Mouse (Mus musculus) forebrain, embryonic 10.5 days (tissue): ENCODE results near the gene Brca2. TPM values are rescaled to one million over a fixed set of nuclear protein-coding genes. Genes with fewer than 3 reads are reported as not detected.

Experiments
- DNase-seq: peaks from one replicate; pipeline ENCODE4 v3.0.0-alpha.2; 2017; ENCODE audit warnings: low spot score; ENCODE audit errors: extremely low spot score
- H3K27ac ChIP-seq: fragments of 300-500 bp; sonication (generic); 2 replicates; pipeline ENCODE4 v1.5.1; 2016; ENCODE audit warnings: mild to moderate bottlenecking
- H3K27me3 ChIP-seq: fragments of 300-500 bp; sonication (generic); 2 replicates; pipeline ENCODE4 v1.6.1; 2016; ENCODE audit warnings: mild to moderate bottlenecking; ENCODE audit not compliant: poor library complexity, severe bottlenecking
- H3K36me3 ChIP-seq: fragments of 300-500 bp; sonication (generic); replicated peaks from 2 replicates; pipeline ENCODE4 v1.6.1; 2016; ENCODE audit warnings: mild to moderate bottlenecking, moderate library complexity
- H3K4me1 ChIP-seq: fragments of 300-500 bp; sonication (generic); 2 replicates; pipeline ENCODE4 v1.6.1; 2016
- H3K4me3 ChIP-seq: fragments of 300-500 bp; sonication (generic); 2 replicates; pipeline ENCODE4 v1.5.1; 2016; ENCODE audit warnings: mild to moderate bottlenecking, moderate library complexity
- H3K9me3 ChIP-seq: fragments of 300-500 bp; sonication (generic); 2 replicates; pipeline ENCODE4 v1.6.1; 2016; ENCODE audit warnings: mild to moderate bottlenecking, moderate library complexity
- WGBS: fragments of 180-500 bp; shearing (Covaris S2); methylation state at CpG from one replicate; pipeline ENCODE4 v1.1.7; 2016; 5-methylcytosine and 5-hydroxymethylcytosine counted together
- polyA plus RNA-seq: library from polyadenylated mRNA; unstranded; fragments of >200 nt; fragmentation: Nextera tagmentation; extraction: Ambion mirVana; gene quantifications from 2 replicates; pipeline ENCODE4 v1.2.1, GENCODE M21; 2016

Brca2 gene
- polyA plus RNA-seq, 1 experiment from 2014 or later = 44.0 TPM

DNA sequence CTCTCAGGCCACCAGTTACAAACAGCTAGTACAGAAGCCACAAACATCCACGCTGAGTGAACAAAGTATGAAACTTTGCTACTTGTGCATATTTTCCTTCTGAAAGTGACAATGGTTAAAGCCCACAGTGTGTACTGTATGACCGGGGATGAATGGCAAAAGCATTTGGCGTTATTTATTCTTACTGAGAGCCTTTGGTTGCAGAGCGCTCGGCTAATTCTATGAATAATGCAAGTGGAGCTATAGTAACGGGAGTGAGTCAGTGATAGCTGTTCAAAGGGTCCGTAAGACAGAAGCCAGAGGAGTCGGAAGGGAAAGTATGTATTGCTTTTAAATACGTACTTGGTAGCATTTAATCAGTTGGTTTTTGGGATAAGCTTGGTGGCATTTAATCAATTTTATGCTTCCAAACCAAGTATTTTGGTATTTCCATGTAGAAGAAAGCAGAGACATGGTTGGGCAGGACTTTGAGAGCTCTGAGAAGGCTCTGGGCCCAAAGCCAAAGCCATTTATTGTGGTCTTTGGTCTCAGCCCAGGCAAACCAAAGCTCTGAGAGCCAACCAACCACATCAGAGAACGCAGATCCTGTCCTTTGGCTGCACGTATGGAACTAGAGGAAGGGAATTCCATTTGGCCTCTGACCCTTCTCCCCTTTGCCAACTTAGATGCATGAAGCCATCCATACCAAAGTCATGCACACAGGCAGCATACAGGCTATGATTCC lies 48.2 kb downstream of the Brca2 start:
- Histone ChIP-seq H3K4me3 (no peak overlapping the region), H3K36me3 (peaks cover 76% of the 10 kb centered on the region), H3K27ac (no peak overlapping the region), H3K9me3 (no peaks in the 10 kb centered on the region), H3K4me1 (no peaks in the 10 kb centered on the region), H3K27me3 (no peaks in the 10 kb centered on the region)
- no peak for DNase-seq
- 96% methylated on average over 11 of the region's 11 CpGs for WGBS

DNA sequence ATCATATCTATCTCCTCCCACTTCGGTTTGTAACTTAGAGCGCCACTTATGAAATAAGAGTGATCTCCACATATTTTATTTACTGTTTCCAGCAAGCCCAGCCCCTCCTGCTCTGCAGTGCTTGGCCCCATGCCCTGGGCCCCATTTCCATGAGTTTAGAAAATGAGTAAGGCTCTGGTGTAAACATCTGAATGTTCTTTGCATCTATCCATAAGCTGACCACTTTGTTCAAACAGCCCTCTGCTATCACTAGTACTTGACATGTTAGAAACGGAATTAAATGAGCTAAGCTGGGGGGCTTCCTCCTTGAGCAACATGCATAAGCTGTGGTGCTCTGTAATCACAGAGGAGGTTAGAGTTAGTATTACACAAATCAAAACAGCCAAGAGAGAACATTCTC lies 52.0 kb downstream of the Brca2 start:
- no peaks in the 10 kb centered on the region for H3K27me3 ChIP-seq
- no peaks in the 10 kb centered on the region for H3K9me3 ChIP-seq
- peaks cover 40% of the 10 kb centered on the region for H3K36me3 ChIP-seq
- DNase-seq = no peak
- H3K4me1 ChIP-seq = no peaks in the 10 kb centered on the region
- no peak overlapping the region for H3K27ac ChIP-seq
- 97% methylated on average over 3 of the region's 3 CpGs for WGBS
- no peak overlapping the region for H3K4me3 ChIP-seq

DNA sequence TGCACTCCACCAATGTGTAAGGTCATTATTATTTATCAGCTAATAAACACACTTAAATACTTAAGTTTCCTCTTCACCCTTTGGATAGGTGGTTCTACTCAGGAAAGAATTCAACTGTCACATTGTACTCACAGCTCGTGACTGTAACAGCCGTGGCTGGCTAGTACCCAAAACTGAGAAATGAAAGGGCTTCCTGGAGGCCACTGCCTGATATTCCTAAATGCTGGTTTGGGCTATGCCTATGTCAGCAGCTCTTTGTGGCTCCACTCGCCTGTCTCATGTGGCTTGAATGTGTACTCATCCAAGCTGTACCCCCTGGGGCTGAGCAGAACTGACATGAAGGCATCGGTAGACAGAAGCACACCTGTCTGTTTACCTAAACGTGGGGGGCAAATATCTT lies 52.5 kb downstream of the Brca2 start:
- DNase-seq = no peak
- WGBS = 83% methylated on average over 5 of the region's 5 CpGs
- Histone ChIP-seq H3K36me3 (peaks cover 35% of the 10 kb centered on the region), H3K27me3 (no peaks in the 10 kb centered on the region), H3K9me3 (no peaks in the 10 kb centered on the region), H3K4me1 (no peaks in the 10 kb centered on the region), H3K27ac (no peak overlapping the region), H3K4me3 (no peak overlapping the region)

DNA sequence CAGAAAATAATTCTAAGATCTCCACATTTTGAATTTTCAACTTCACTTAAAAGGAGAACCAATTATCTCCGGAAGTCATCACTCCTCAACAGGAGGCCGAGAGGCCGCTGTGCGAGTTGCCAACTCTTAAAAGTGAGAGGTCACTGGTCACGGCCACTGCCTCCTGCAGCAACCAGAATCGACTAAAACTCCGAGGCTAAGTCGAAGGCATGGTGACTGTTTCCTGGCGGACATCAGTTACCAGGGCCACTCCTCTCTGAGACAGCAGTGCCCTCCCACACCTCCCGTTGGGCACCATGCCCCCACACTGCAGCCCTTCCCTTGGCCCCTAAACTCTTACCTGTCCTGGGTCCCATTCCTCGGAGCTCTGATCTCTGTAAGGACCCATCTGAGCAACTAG lies 54.4 kb downstream of the Brca2 start:
- Histone ChIP-seq H3K9me3 (no peaks in the 10 kb centered on the region), H3K4me3 (no peak overlapping the region), H3K4me1 (no peaks in the 10 kb centered on the region), H3K27ac (no peak overlapping the region), H3K27me3 (no peaks in the 10 kb centered on the region), H3K36me3 (peaks cover 17% of the 10 kb centered on the region)
- DNase-seq = no peak
- WGBS = 88% methylated on average over 11 of the region's 11 CpGs

DNA sequence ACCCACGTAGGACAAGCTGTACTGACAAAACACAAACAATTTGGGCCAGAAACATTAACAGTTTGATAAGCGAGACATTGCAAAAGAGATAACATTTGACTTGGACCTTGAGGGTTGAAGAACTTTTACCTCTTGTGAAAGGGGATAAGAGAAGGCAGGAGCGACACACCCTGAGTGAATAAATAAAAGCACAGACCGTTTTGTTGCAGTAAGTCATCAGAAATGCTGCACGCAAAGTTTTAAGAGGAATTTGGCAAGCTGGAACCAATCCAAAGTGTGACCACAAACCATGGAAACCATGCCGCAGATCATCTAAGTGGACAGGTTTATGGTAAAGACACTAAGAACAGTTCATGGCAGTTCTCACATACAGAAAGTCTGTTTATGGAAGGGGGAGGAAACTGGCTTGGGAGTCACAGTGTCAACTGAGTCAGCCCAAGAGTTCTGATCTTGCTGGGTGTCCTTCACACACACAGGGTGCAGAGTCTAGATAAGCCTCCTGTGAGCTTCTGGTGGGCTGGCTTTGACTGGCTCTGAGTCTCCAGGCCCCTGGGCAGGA lies 56.3 kb downstream of the Brca2 start:
- 91% methylated on average over 6 of the region's 6 CpGs for WGBS
- H3K9me3 ChIP-seq = no peaks in the 10 kb centered on the region
- H3K4me1 ChIP-seq = no peaks in the 10 kb centered on the region
- no peak overlapping the region for H3K4me3 ChIP-seq
- DNase-seq = no peak
- H3K36me3 ChIP-seq = no peaks in the 10 kb centered on the region
- H3K27me3 ChIP-seq = no peaks in the 10 kb centered on the region
- no peak overlapping the region for H3K27ac ChIP-seq

DNA sequence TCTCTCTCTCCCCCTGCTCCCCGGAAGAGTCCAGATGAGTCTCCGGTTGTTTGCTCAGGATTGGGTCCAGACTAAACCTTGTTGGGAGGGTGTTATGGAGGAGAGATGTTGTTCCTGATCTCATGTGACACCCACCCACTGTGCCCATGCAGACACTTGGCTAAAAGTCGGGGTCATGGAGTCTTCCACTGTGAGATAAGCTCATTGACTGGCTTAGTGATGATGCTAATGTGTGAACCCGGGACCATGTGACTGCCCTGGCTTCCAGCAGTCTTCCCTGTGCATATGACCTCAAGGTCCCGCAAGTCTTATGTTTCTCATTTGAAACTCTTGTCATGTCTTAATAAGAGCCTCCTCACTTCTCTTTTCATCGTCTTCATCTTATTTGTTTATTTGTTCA lies 58.8 kb downstream of the Brca2 start:
- no peak for DNase-seq
- Histone ChIP-seq H3K9me3 (no peaks in the 10 kb centered on the region), H3K4me1 (no peaks in the 10 kb centered on the region), H3K27me3 (no peaks in the 10 kb centered on the region), H3K4me3 (no peak overlapping the region), H3K36me3 (no peaks in the 10 kb centered on the region), H3K27ac (no peak overlapping the region)
- 75% methylated on average over 6 of the region's 6 CpGs for WGBS

DNA sequence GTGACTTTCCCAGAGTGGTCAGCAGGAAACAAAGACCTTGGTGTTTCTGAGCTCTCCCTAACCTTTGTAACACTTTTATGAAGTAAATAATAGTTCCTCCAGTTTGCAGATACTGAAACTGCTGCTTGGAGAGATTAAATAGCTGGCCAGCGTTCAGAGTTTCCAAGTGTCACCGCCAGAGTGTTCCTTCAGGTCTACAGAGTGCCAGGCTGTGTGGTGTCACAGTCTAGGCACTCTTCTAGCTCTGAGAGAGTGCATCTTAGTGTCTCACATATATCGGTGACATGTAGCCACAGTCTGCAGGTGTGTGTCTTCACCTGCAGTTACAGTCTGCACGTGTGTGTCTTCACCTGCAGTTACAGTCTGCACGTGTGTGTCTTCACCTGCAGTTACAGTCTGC lies 60.8 kb downstream of the Brca2 start:
- no peak overlapping the region for H3K4me3 ChIP-seq
- H3K4me1 ChIP-seq = no peaks in the 10 kb centered on the region
- no peaks in the 10 kb centered on the region for H3K9me3 ChIP-seq
- H3K36me3 ChIP-seq = no peaks in the 10 kb centered on the region
- H3K27me3 ChIP-seq = no peaks in the 10 kb centered on the region
- no peak overlapping the region for H3K27ac ChIP-seq
- 87% methylated on average over 5 of the region's 5 CpGs for WGBS
- DNase-seq = no peak

DNA sequence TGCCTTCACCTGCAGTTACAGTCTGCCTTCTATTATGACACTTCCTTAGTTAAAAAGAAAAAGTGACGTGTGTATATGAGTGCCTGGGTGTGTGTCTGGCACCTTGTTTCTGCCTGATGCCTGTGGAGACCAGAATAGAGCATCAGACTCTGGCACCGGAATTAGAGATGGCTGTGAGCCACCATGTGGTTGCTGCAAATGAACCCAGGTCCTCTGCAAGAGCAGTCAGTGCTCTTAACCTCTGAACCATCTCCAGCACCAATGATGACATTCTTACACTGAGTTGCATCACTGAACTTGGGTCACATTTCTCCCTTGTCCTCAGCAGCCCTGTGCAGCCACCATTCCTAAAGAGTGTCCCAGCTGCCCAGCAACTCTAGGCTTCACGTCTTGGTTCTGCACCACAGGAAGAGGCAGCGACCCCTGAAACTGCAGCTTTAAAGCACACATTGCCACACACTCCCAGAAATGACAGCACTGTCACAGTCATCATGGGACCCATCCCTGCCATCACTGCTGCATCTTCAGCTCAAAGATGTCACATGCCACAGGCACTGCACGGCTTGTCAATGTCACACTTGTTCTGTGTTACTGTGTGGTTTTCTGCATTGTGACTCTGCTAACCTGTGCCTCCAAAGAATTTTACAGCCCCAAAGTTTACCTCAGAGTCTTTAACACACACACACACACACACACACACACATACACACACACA lies 61.3 kb downstream of the Brca2 start:
- Histone ChIP-seq H3K4me1 (no peaks in the 10 kb centered on the region), H3K27ac (no peak overlapping the region), H3K4me3 (no peak overlapping the region), H3K9me3 (no peaks in the 10 kb centered on the region), H3K27me3 (no peaks in the 10 kb centered on the region), H3K36me3 (no peaks in the 10 kb centered on the region)
- no peak for DNase-seq
- WGBS = 85% methylated on average over 5 of the region's 5 CpGs

DNA sequence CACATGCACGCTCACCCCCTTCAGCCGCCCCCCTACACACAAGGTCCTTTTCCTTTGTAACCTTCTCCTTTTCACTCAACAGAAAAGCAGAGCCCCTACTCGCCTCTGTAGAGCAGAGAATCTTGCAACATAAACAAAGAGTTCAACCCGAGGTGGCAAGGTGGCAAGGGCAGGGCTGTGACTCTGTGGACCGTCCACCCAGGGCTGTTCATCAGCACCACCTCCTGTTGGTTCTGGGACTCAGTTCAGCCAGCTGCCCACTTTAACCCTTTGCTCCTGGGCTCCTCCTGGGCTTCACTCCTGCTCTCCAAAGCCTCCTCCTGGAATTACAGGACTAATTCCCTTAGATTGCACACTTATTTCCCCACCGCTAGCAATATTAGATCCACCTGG lies 61.9 kb downstream of the Brca2 start:
- H3K9me3 ChIP-seq = no peaks in the 10 kb centered on the region
- H3K4me3 ChIP-seq = no peak overlapping the region
- H3K27me3 ChIP-seq = no peaks in the 10 kb centered on the region
- no peaks in the 10 kb centered on the region for H3K36me3 ChIP-seq
- no peak overlapping the region for H3K27ac ChIP-seq
- no peak for DNase-seq
- no peaks in the 10 kb centered on the region for H3K4me1 ChIP-seq
- WGBS = 69% methylated on average over 6 of the region's 6 CpGs

DNA sequence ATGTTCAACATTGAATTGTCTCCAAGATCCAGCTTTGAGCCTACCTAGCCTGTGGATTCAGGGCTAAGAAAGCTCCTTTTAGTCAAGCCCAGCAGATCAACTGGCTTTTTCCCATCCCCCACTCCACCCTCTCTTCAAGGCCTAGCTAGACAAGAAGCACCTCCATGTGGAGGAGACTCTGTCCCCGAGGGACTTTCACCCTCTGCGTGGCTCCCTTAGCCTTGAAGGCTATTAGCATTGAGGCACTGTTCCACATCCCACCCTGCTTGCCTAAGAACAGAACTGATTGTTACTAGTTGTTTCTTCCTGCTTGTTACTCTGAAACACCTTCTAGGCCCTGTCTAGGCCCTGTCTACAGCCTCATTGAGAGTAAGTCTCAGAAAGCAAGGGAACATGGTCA lies 67.5 kb downstream of the Brca2 start:
- no peak overlapping the region for H3K27ac ChIP-seq
- H3K4me3 ChIP-seq = no peak overlapping the region
- H3K36me3 ChIP-seq = no peaks in the 10 kb centered on the region
- WGBS = 76% methylated on average over 2 of the region's 2 CpGs
- no peak for DNase-seq
- no peaks in the 10 kb centered on the region for H3K9me3 ChIP-seq
- H3K27me3 ChIP-seq = peaks cover 33% of the 10 kb centered on the region
- peaks cover 19% of the 10 kb centered on the region for H3K4me1 ChIP-seq

DNA sequence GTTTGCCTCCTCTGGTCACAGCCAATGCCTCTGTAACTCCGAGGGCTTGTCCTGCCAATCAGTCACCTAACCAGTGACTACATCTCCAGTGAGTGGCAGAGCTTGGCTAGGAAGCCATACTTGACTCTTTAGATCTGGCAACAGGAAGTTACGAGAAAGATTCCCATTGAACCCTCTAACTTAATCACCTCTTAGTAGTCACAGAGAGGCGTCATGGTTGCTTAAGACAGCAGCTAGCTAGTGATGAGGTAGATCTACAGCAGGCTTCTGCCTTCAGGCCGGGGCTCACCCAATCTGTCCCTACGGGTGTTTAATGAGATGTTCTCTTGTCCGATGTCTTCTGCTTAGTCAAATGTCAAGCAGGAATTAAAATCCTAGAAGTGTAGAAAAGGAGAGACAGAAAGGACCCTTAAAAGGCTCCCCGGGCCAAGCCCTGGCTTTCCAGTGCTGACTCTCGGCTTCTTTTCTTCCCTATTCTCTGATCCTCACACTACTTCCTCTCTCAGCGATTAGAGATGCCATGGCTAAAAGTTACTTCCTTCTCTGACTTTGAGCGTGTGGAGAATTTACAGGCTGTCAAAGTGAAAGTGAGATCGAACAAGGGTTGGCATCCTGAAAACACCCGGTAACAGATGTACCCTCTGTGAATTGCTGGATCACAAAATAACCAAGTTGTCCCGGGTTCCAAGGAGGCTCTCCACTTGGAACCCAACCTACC lies 69.9 kb downstream of the Brca2 start:
- Histone ChIP-seq H3K27me3 (peaks cover 57% of the 10 kb centered on the region), H3K27ac (no peak overlapping the region), H3K36me3 (no peaks in the 10 kb centered on the region), H3K9me3 (no peaks in the 10 kb centered on the region), H3K4me3 (peak overlapping the region; percentile 79; the same call in 1 of the 2 replicates), H3K4me1 (peaks cover 24% of the 10 kb centered on the region)
- 77% methylated on average over 13 of the region's 13 CpGs for WGBS
- no peak for DNase-seq

DNA sequence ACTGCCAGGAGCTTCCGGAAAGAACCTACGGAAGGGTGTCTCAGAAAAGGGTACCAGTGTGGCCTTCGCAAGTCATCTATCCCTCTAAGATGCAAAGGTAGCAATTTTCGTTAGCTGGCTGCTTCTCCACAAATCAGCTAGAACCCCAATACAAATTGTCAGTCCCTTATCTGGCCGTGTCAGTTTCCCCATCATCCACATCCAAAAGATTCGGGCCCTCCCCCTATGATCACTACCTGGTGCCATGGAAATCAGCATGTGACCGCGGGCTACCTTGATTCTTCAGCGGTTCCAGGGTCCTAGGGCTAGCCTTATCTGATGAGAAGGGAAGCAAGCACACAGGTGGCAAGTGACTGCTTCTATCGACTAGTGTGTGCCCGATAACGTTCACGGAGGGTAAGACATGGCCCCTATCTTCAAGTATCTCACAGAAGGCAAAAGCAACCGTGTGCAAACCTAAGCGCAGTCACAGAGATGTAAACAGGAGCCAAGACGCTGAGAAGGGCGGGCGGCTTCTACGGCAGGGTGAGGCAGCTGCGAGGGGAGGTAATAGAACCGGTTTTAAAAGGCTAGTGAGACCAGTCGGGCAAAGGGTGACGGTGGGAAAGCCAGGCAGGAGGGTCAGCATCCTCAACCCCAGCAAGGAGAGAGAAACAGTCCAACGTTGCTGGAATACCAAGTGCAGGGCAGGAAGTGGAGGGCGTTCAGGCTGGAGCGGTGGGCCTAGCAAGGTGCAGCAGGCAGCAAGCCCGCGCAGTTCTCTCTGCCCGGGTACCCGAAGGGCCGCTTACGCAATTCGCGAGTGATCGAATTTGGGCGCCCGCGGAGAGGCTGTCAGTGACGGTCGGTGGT lies 70.7 kb downstream of the Brca2 start:
- Histone ChIP-seq H3K27ac (peak overlapping the region; percentile 71), H3K36me3 (no peaks in the 10 kb centered on the region), H3K4me1 (peaks cover 24% of the 10 kb centered on the region), H3K9me3 (no peaks in the 10 kb centered on the region), H3K4me3 (peak overlapping the region; percentile 79), H3K27me3 (peaks cover 60% of the 10 kb centered on the region)
- peak; percentile 28 for DNase-seq
- WGBS = 10% methylated on average over 40 of the region's 40 CpGs
